Mouse (Mus musculus) G1E (cell line): ENCODE data around the gene 5730596B20Rik.

ENCODE experiments used
- CTCF ChIP-seq: IDR thresholded peaks from 2 replicates; pipeline ENCODE4 v1.5.1; 2012; ENCODE audit warnings: low read depth, low read length, inconsistent platforms, mixed read lengths
- GATA1 ChIP-seq: IDR thresholded peaks from 2 replicates; pipeline ENCODE4 v1.6.1; 2012; ENCODE audit warnings: borderline replicate concordance, low read length, inconsistent platforms, mixed read lengths
- GATA2 ChIP-seq: IDR thresholded peaks from 2 replicates; pipeline ENCODE4 v1.6.1; 2012; ENCODE audit warnings: low read depth, low read length, inconsistent platforms, borderline replicate concordance
- TAL1 ChIP-seq: conservative IDR thresholded peaks from 2 replicates; pipeline ENCODE4 v1.6.1; 2012; ENCODE audit warnings: low read depth, low read length, inconsistent platforms, mixed read lengths

- TF ChIP-seq CTCF (no peak), GATA1 (no peak), TAL1 (no peak), GATA2 (no peak)
Measured at GRCm38 (mm10) chr6:52179690-52180089, 2.4 kb downstream of the 5730596B20Rik start.
